Mouse (Mus musculus): Measurements from ENCODE around the gene Zfp61. TPM values are rescaled to one million over a fixed set of nuclear protein-coding genes. Genes with fewer than 3 reads are reported as not detected.

Zfp61 gene
- total RNA-seq (2021): 6.5 and 11.4 TPM in 2 replicates
- long read RNA-seq, experiment 1, transcript Zfp61-201 (7 exons, 2,480 nt): major isoform, 15 of 27 reads
- long read RNA-seq, experiment 1, partial matches to known transcripts: 0 of 27 reads
- long read RNA-seq, experiment 1, other reads (novel, unspliced or antisense): 12 of 27 reads
- long read RNA-seq, experiment 2, partial matches to known transcripts: 0 of 4 reads
- long read RNA-seq, experiment 2, other reads (novel, unspliced or antisense): 2 of 4 reads

- DNase-seq: peak; percentile 63
These were observed at the start of gene Zfp61 for GRCm38 (mm10) chr7:24300771-24301282. Gene Zfp61 (minus strand): TSS chr7:24301232.

- DNase-seq: no peak
These were observed 47.9 kb upstream of the Zfp61 start, which contains the start of gene Lypd5 for GRCm38 (mm10) chr7:24348896-24349295. Gene Lypd5 (plus strand): TSS chr7:24349196.

- DNase-seq: no peak
These were observed 45.4 kb upstream of the Zfp61 start for GRCm38 (mm10) chr7:24346444-24346843.

GRCm38 (mm10) chr7:24343701-24344272 lies 42.8 kb upstream of the Zfp61 start:
- no peak for DNase-seq

GRCm38 (mm10) chr7:24338241-24338640 lies 37.2 kb upstream of the Zfp61 start:
- no peak for DNase-seq

GRCm38 (mm10) chr7:24335699-24336309 lies 34.8 kb upstream of the Zfp61 start:
- DNase-seq: peak; percentile 82

- DNase-seq: peak; percentile 29
These were observed 32.4 kb upstream of the Zfp61 start, which contains the start of gene Tescl for GRCm38 (mm10) chr7:24333304-24333986. Gene Tescl (minus strand): TSS chr7:24333936.

- DNase-seq: no peak
These were observed 26.4 kb upstream of the Zfp61 start for GRCm38 (mm10) chr7:24327281-24327975.

- DNase-seq: no peak
These were observed 25.5 kb upstream of the Zfp61 start for GRCm38 (mm10) chr7:24326273-24327135.

GRCm38 (mm10) chr7:24325675-24326128 lies 24.7 kb upstream of the Zfp61 start:
- no peak for DNase-seq

GRCm38 (mm10) chr7:24325197-24325596 lies 24.2 kb upstream of the Zfp61 start:
- peak; percentile 53 for DNase-seq

GRCm38 (mm10) chr7:24322593-24322992 lies 21.6 kb upstream of the Zfp61 start:
- no peak for DNase-seq

- DNase-seq: no peak
These were observed 17.9 kb upstream of the Zfp61 start for GRCm38 (mm10) chr7:24318942-24319341.

GRCm38 (mm10) chr7:24316567-24317092 lies 15.6 kb upstream of the Zfp61 start, which contains the start of gene Zfp94:
Gene Zfp94 (minus strand): TSS chr7:24316666.
- DNase-seq: peak; percentile 96

- DNase-seq: no peak
These were observed 14.9 kb upstream of the Zfp61 start for GRCm38 (mm10) chr7:24315726-24316566.

GRCm38 (mm10) chr7:24299823-24300481 lies 1.1 kb downstream of the Zfp61 start:
- peak; percentile 17 for DNase-seq

GRCm38 (mm10) chr7:24298973-24299708 lies 1.9 kb downstream of the Zfp61 start:
- peak; percentile 84 for DNase-seq

- DNase-seq: peak; percentile 18
These were observed 2.4 kb downstream of the Zfp61 start for GRCm38 (mm10) chr7:24298635-24298972.
